Mouse (Mus musculus) liver, embryonic 12.5 days (tissue): ENCODE results near the gene Eif2d. TPM values are rescaled to one million over a fixed set of nuclear protein-coding genes. Genes with fewer than 3 reads are reported as not detected.

Source experiments
- ATAC-seq: fragments of 200-750 bp; cut with Nextera tagmentation; 2 replicates; pipeline ENCODE4 v1.8.0; 2017; ENCODE audit warnings: moderate number of reproducible peaks, mild to moderate bottlenecking, moderate library complexity
- H3K27ac ChIP-seq: fragments of 300-500 bp; sonication (generic); 2 replicates; pipeline ENCODE4 v1.5.1; 2016; ENCODE audit warnings: mild to moderate bottlenecking
- H3K27me3 ChIP-seq: fragments of 300-500 bp; sonication (generic); replicated peaks from 2 replicates; pipeline ENCODE4 v1.6.1; 2016; ENCODE audit warnings: mild to moderate bottlenecking, moderate library complexity
- H3K36me3 ChIP-seq: fragments of 300-500 bp; sonication (generic); 2 replicates; pipeline ENCODE4 v1.6.1; 2016; ENCODE audit warnings: mild to moderate bottlenecking, moderate library complexity
- H3K4me1 ChIP-seq: fragments of 300-500 bp; sonication (generic); 2 replicates; pipeline ENCODE4 v1.6.1; 2016
- H3K4me2 ChIP-seq: fragments of 300-500 bp; sonication (generic); 2 replicates; pipeline ENCODE4 v1.6.1; 2016; ENCODE audit warnings: mild to moderate bottlenecking, moderate library complexity
- H3K4me3 ChIP-seq: fragments of 300-500 bp; sonication (generic); 2 replicates; pipeline ENCODE4 v1.5.1; 2016; ENCODE audit warnings: mild to moderate bottlenecking, moderate library complexity
- H3K9ac ChIP-seq: fragments of 300-500 bp; sonication (generic); 2 replicates; pipeline ENCODE4 v1.6.1; 2016; ENCODE audit warnings: mild to moderate bottlenecking, moderate library complexity
- H3K9me3 ChIP-seq: fragments of 300-500 bp; sonication (generic); replicated peaks from 2 replicates; pipeline ENCODE4 v1.6.1; 2016; ENCODE audit warnings: mild to moderate bottlenecking, moderate library complexity
- WGBS: fragments of 180-500 bp; shearing (Covaris S2); methylation state at CpG from one replicate; pipeline ENCODE4 v1.1.7; 2016; ENCODE audit not compliant: insufficient replicate concordance; 5-methylcytosine and 5-hydroxymethylcytosine counted together
- polyA plus RNA-seq: library from polyadenylated mRNA; unstranded; fragments of >200 nt; fragmentation: Nextera tagmentation; extraction: Ambion mirVana; gene quantifications from 2 replicates; pipeline ENCODE4 v1.2.1, GENCODE M21; 2016

Gene Eif2d
- polyA plus RNA-seq, 1 experiment from 2014 or later = 42.6 TPM

GRCm38 (mm10) chr1:131175819-131176218, 22.8 kb downstream of the Eif2d start:
- no peaks in the 10 kb centered on the region for H3K27me3 ChIP-seq
- H3K27ac ChIP-seq = no peak overlapping the region
- no peak overlapping the region for H3K9ac ChIP-seq
- H3K4me1 ChIP-seq = no peaks in the 10 kb centered on the region
- ATAC-seq = no peak
- H3K4me2 ChIP-seq = no peak overlapping the region
- H3K36me3 ChIP-seq = peaks cover 90% of the 10 kb centered on the region
- no peak overlapping the region for H3K4me3 ChIP-seq
- no peaks in the 10 kb centered on the region for H3K9me3 ChIP-seq
- WGBS = 86% methylated on average over 8 of the region's 8 CpGs

GRCm38 (mm10) chr1:131177249-131177648, 24.3 kb downstream of the Eif2d start:
- peaks cover 75% of the 10 kb centered on the region for H3K36me3 ChIP-seq
- no peaks in the 10 kb centered on the region for H3K4me1 ChIP-seq
- 87% methylated on average over 4 of the region's 4 CpGs for WGBS
- ATAC-seq = no peak
- no peak overlapping the region for H3K4me3 ChIP-seq
- no peak overlapping the region for H3K9ac ChIP-seq
- no peaks in the 10 kb centered on the region for H3K27me3 ChIP-seq
- no peak overlapping the region for H3K4me2 ChIP-seq
- H3K9me3 ChIP-seq = no peaks in the 10 kb centered on the region
- H3K27ac ChIP-seq = no peak overlapping the region

- Histone ChIP-seq H3K27ac (no peak overlapping the region), H3K4me3 (no peak overlapping the region), H3K4me1 (no peaks in the 10 kb centered on the region), H3K36me3 (peaks cover 67% of the 10 kb centered on the region), H3K27me3 (no peaks in the 10 kb centered on the region), H3K9me3 (no peaks in the 10 kb centered on the region), H3K9ac (no peak overlapping the region), H3K4me2 (no peak overlapping the region)
- WGBS = 72% methylated on average over 5 of the region's 5 CpGs
- ATAC-seq = no peak
Measured at GRCm38 (mm10) chr1:131178083-131178482, 25.1 kb downstream of the Eif2d start.

GRCm38 (mm10) chr1:131180386-131180785, 27.4 kb downstream of the Eif2d start:
- ATAC-seq = no peak
- Histone ChIP-seq H3K9ac (no peak overlapping the region), H3K27ac (no peak overlapping the region), H3K4me2 (no peak overlapping the region), H3K9me3 (no peaks in the 10 kb centered on the region), H3K36me3 (peaks cover 44% of the 10 kb centered on the region), H3K27me3 (no peaks in the 10 kb centered on the region), H3K4me3 (no peak overlapping the region), H3K4me1 (0 out of 2 replicates have a peak, but pooled peaks cover under 1% of the 10 kb centered on the region)
- 84% methylated on average over 7 of the region's 7 CpGs for WGBS

GRCm38 (mm10) chr1:131181642-131182527, 28.9 kb downstream of the Eif2d start:
- Histone ChIP-seq H3K4me2 (no peak overlapping the region), H3K9ac (no peak overlapping the region), H3K27ac (no peak overlapping the region), H3K27me3 (no peaks in the 10 kb centered on the region), H3K36me3 (peaks cover 29% of the 10 kb centered on the region), H3K4me3 (no peak overlapping the region), H3K9me3 (no peaks in the 10 kb centered on the region), H3K4me1 (0 out of 2 replicates have a peak, but pooled peaks cover 3% of the 10 kb centered on the region)
- peak; percentile 37; the same call in 1 of the 2 replicates for ATAC-seq
- 54% methylated on average over 9 of the region's 9 CpGs for WGBS

GRCm38 (mm10) chr1:131183201-131183600, 30.2 kb downstream of the Eif2d start:
- Histone ChIP-seq H3K9ac (no peak overlapping the region), H3K4me3 (no peak overlapping the region), H3K4me2 (no peak overlapping the region), H3K4me1 (0 out of 2 replicates have a peak, but pooled peaks cover 3% of the 10 kb centered on the region), H3K27ac (no peak overlapping the region), H3K36me3 (peaks cover 16% of the 10 kb centered on the region), H3K27me3 (no peaks in the 10 kb centered on the region), H3K9me3 (no peaks in the 10 kb centered on the region)
- no peak for ATAC-seq
- 59% methylated on average over 7 of the region's 7 CpGs for WGBS

GRCm38 (mm10) chr1:131184253-131184955, 31.4 kb downstream of the Eif2d start:
- Histone ChIP-seq H3K4me2 (no peak overlapping the region), H3K27ac (no peak overlapping the region), H3K4me3 (no peak overlapping the region), H3K9me3 (no peaks in the 10 kb centered on the region), H3K36me3 (peaks cover 10% of the 10 kb centered on the region), H3K4me1 (0 out of 2 replicates have a peak, but pooled peaks cover 3% of the 10 kb centered on the region), H3K27me3 (no peaks in the 10 kb centered on the region), H3K9ac (no peak overlapping the region)
- ATAC-seq = no peak
- 56% methylated on average over 9 of the region's 9 CpGs for WGBS

GRCm38 (mm10) chr1:131184956-131185660, 32.1 kb downstream of the Eif2d start:
- Histone ChIP-seq H3K9ac (no peak overlapping the region), H3K27ac (no peak overlapping the region), H3K4me2 (no peak overlapping the region), H3K27me3 (no peaks in the 10 kb centered on the region), H3K4me3 (no peak overlapping the region), H3K4me1 (0 out of 2 replicates have a peak, but pooled peaks cover 3% of the 10 kb centered on the region), H3K9me3 (no peaks in the 10 kb centered on the region), H3K36me3 (peaks cover 3% of the 10 kb centered on the region)
- ATAC-seq = no peak
- WGBS = 56% methylated on average over 8 of the region's 8 CpGs

- WGBS = 65% methylated on average over 13 of the region's 13 CpGs
- no peak overlapping the region for H3K4me3 ChIP-seq
Measured at GRCm38 (mm10) chr1:131185821-131186506, 33.0 kb downstream of the Eif2d start.

GRCm38 (mm10) chr1:131186995-131187394, 34.0 kb downstream of the Eif2d start:
- 0 out of 2 replicates have a peak, but pooled peaks cover 3% of the 10 kb centered on the region for H3K4me1 ChIP-seq
- H3K4me2 ChIP-seq = no peak overlapping the region
- H3K4me3 ChIP-seq = no peak overlapping the region
- WGBS = 62% methylated on average over 6 of the region's 6 CpGs
- H3K9me3 ChIP-seq = no peaks in the 10 kb centered on the region
- no peaks in the 10 kb centered on the region for H3K36me3 ChIP-seq
- H3K27me3 ChIP-seq = no peaks in the 10 kb centered on the region
- no peak for ATAC-seq
- H3K9ac ChIP-seq = no peak overlapping the region
- no peak overlapping the region for H3K27ac ChIP-seq

More at GRCm38 (mm10) chr1:131185821-131186506, 33.0 kb downstream of the Eif2d start:
- no peak for ATAC-seq
- Histone ChIP-seq H3K9ac (no peak overlapping the region), H3K9me3 (no peaks in the 10 kb centered on the region), H3K36me3 (no peaks in the 10 kb centered on the region), H3K4me1 (0 out of 2 replicates have a peak, but pooled peaks cover 3% of the 10 kb centered on the region), H3K27ac (no peak overlapping the region), H3K27me3 (no peaks in the 10 kb centered on the region), H3K4me2 (no peak overlapping the region)

GRCm38 (mm10) chr1:131187856-131188255, 34.9 kb downstream of the Eif2d start:
- Histone ChIP-seq H3K27me3 (no peaks in the 10 kb centered on the region), H3K27ac (no peak overlapping the region), H3K4me1 (0 out of 2 replicates have a peak, but pooled peaks cover 3% of the 10 kb centered on the region), H3K4me3 (no peak overlapping the region), H3K4me2 (no peak overlapping the region), H3K9me3 (no peaks in the 10 kb centered on the region), H3K9ac (no peak overlapping the region), H3K36me3 (no peaks in the 10 kb centered on the region)
- WGBS = 77% methylated on average over 5 of the region's 5 CpGs
- ATAC-seq = no peak
